Mouse (Mus musculus) cortical plate, adult 2 months (tissue): ENCODE data around the gene Ahcyl1.

Experiments
- CTCF ChIP-seq: fragments of 200-500 bp; IDR thresholded peaks from 2 replicates; pipeline ENCODE4 v1.5.1; 2011; ENCODE audit warnings: mild to moderate bottlenecking, control low read depth, low read length; ENCODE audit not compliant: insufficient read depth; ENCODE audit errors: extremely low read depth
- POLR2A ChIP-seq: fragments of 200-500 bp; IDR thresholded peaks from 2 replicates; pipeline ENCODE4 v1.6.1; 2011; ENCODE audit warnings: mild to moderate bottlenecking, low read length, control low read depth; ENCODE audit not compliant: insufficient read depth; ENCODE audit errors: extremely low read depth

GRCm38 (mm10) chr3:107743650-107744049, 47.3 kb upstream of the Ahcyl1 start:
- TF ChIP-seq CTCF (no peak), POLR2A (no peak)
